Mouse (Mus musculus): ENCODE data around the gene Spc24. TPM values are rescaled to one million over a fixed set of nuclear protein-coding genes. Genes with fewer than 3 reads are reported as not detected.

Gene Spc24
- polyA plus RNA-seq, 1 experiment from 2014 or later, result 119 TPM

DNA sequence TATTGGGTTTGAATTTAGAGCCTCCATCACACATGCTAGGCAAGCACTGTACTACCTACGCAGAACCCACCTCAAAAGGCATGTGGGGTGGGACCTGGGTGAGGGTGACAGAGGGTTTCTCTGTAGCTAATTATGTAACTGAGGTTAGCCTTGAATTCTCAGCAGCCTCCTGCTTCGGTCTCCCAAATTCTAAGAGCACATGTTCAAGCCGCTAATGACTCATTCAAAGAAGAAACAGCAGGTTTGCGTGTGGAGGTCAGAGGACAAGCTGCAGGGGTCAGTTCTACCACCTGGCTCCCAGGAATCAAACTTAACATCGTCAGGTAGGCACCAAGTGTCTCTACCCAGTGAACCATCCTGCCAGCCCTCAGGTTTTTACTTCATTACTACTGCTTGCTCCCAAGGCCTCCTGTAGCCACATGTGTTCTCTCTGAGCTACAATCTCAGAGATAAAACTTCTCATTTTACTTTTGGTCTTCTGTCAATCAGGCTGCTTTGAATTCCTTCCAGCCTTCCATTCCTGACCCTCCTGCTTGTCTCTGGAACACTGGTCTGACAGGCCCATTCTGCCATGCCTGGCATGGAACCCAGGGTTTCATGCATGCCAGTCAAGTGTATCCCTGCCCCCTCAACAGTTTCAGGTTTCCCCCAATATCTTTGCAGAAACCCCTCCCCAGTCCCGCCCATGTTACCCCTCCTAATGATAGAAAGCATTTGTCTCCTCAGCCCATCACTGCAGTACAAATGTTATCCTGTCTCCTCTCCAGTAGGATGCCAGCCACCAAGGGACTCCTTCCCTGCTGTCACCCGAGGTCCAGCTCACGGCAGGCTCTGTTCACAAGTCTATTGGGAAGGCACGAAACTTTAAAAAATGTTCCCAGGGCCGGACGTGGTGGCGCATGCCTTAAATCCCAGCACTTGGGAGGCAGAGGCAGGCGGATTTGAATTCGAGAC is 1.2 kb downstream of the Spc24 start:
- WGBS, result 52% methylated on average over 14 of the region's 14 CpGs
- Histone ChIP-seq H3K27me3 (replicated peaks) (no peaks in the 10 kb centered on the region), H3K4me2 (peak overlapping the region; percentile 62), H3K4me3 (replicated peaks) (peak overlapping the region; percentile 95), H3K27ac (0 out of 2 replicates have a peak overlapping the region, but pooled peaks have one; percentile 11), H3K9me3 (no peaks in the 10 kb centered on the region), H3K36me3 (peaks cover 16% of the 10 kb centered on the region; the same call in 1 of the 2 replicates), H3K9ac (no peak overlapping the region), H3K4me1 (peaks cover 20% of the 10 kb centered on the region)
- no peak for ATAC-seq (ENCODE audit: insufficient read depth, low FRiP score, low read depth)

- H3K9me3 ChIP-seq, result no peaks in the 10 kb centered on the region
- peaks cover 16% of the 10 kb centered on the region; the same call in 1 of the 2 replicates for H3K36me3 ChIP-seq
- H3K9ac ChIP-seq, result no peak overlapping the region
- H3K27me3 ChIP-seq (replicated peaks), result no peaks in the 10 kb centered on the region
- H3K4me3 ChIP-seq (replicated peaks), result no peak overlapping the region
- ATAC-seq (ENCODE audit: insufficient read depth, low FRiP score, low read depth), result no peak
- WGBS, result 68% methylated on average over 13 of the region's 13 CpGs
- H3K4me2 ChIP-seq, result no peak overlapping the region
- H3K4me1 ChIP-seq, result peaks cover 24% of the 10 kb centered on the region
- no peak overlapping the region for H3K27ac ChIP-seq
Measured at GRCm38 (mm10) chr9:21754516-21755321, 5.4 kb downstream of the Spc24 start.

DNA sequence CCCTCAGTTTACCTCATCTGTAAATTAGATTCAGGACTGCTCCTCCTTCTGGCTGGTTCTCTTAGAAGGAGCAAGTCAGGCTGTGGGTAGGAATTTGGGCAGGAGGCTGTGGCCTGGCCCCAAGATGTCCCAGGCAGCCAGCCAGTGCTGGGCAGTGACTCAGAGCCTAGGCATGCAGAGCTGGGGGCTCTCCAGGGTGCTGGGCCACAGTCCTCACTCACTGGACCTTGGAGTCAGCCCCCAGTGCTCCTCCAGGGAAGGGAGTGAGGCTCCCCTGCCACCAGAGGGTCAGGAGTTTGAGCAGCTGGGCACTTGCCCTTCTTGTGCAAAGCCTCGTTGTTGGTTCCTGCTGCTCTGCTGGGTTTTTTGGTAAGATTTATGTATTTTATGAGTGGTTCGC is 6.1 kb downstream of the Spc24 start:
- 63% methylated on average over 2 of the region's 2 CpGs for WGBS
- Histone ChIP-seq H3K4me1 (peaks cover 21% of the 10 kb centered on the region), H3K4me3 (replicated peaks) (no peak overlapping the region), H3K36me3 (peaks cover 21% of the 10 kb centered on the region; the same call in 1 of the 2 replicates), H3K27ac (peak overlapping the region; percentile 31), H3K9me3 (no peaks in the 10 kb centered on the region), H3K27me3 (replicated peaks) (no peaks in the 10 kb centered on the region), H3K9ac (no peak overlapping the region), H3K4me2 (no peak overlapping the region)
- ATAC-seq (ENCODE audit: insufficient read depth, low FRiP score, low read depth), result 0 out of 2 replicates have a peak, but pooled peaks have one; percentile 29

- Histone ChIP-seq H3K27ac (peak overlapping the region; percentile 71; the same call in 1 of the 2 replicates), H3K4me3 (replicated peaks) (no peak overlapping the region), H3K4me1 (peaks cover 17% of the 10 kb centered on the region), H3K9me3 (no peaks in the 10 kb centered on the region), H3K4me2 (no peak overlapping the region), H3K36me3 (peaks cover 26% of the 10 kb centered on the region; the same call in 1 of the 2 replicates), H3K27me3 (replicated peaks) (no peaks in the 10 kb centered on the region), H3K9ac (no peak overlapping the region; the same call in 1 of the 2 replicates)
- ATAC-seq (ENCODE audit: insufficient read depth, low FRiP score, low read depth), result no peak; the same call in 1 of the 2 replicates
- 45% methylated on average over 10 of the region's 10 CpGs for WGBS
Measured at GRCm38 (mm10) chr9:21752252-21752792, 7.8 kb downstream of the Spc24 start.

DNA sequence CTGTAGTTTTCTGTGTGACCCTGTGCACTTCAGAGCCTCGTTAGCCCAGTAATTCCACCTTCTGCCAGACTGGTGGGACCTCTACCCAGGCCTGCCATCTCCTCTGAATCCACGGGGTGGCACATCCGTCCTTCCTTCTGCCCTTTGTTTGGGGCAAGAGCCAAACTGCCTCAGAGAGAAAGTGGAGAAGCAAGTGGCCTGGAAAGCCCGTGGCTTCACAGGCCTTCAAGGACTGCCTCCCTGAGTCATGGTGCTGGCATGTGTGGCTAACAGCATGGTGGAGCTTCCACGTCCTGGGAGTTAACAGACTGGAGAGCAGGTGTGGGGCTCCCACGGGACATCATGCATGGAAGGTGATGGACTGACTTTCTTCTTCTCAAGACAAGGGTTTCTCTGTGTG is 8.8 kb downstream of the Spc24 start:
- WGBS, result 64% methylated on average over 6 of the region's 6 CpGs
- no peak for ATAC-seq (ENCODE audit: insufficient read depth, low FRiP score, low read depth)
- peaks cover 28% of the 10 kb centered on the region for H3K36me3 ChIP-seq
- H3K9ac ChIP-seq, result no peak overlapping the region
- H3K27ac ChIP-seq, result no peak overlapping the region
- H3K4me1 ChIP-seq, result peaks cover 17% of the 10 kb centered on the region
- no peaks in the 10 kb centered on the region for H3K9me3 ChIP-seq
- H3K4me2 ChIP-seq, result no peak overlapping the region
- no peaks in the 10 kb centered on the region for H3K27me3 ChIP-seq (replicated peaks)
- no peak overlapping the region for H3K4me3 ChIP-seq (replicated peaks)

DNA sequence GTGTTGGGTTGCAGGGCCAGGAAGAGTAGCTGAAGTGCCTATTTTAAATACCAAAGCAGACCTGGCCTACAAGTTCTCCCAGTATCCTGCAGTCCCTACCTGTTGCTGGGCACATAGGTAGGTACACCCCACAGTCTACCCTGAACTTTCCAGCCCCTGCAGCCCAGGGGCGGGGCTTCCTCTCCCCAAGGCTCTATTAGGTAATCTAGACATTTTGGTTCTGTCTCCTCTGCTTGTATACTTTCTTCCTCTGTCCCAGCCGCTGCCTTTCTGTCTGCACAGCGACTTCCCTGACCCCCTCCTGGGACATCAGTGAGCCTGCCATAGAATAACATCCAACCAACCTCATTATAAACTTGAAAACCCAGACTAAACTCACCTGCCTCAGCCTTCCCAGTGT is 9.7 kb downstream of the Spc24 start:
- no peak overlapping the region; the same call in 1 of the 2 replicates for H3K27ac ChIP-seq
- ATAC-seq (ENCODE audit: insufficient read depth, low FRiP score, low read depth), result no peak
- peaks cover 30% of the 10 kb centered on the region for H3K36me3 ChIP-seq
- whole genome bisulfite sequencing, result 79% methylated on average over 3 of the region's 3 CpGs
- no peaks in the 10 kb centered on the region for H3K27me3 ChIP-seq (replicated peaks)
- no peak overlapping the region for H3K9ac ChIP-seq
- no peak overlapping the region for H3K4me3 ChIP-seq (replicated peaks)
- no peak overlapping the region for H3K4me2 ChIP-seq
- no peaks in the 10 kb centered on the region for H3K9me3 ChIP-seq
- peaks cover 17% of the 10 kb centered on the region for H3K4me1 ChIP-seq

GRCm38 (mm10) chr9:21749382-21750118 is 10.6 kb downstream of the Spc24 start:
- Histone ChIP-seq H3K9me3 (no peaks in the 10 kb centered on the region), H3K27ac (no peak overlapping the region), H3K4me1 (peaks cover 17% of the 10 kb centered on the region), H3K4me3 (replicated peaks) (no peak overlapping the region), H3K36me3 (peaks cover 38% of the 10 kb centered on the region), H3K27me3 (replicated peaks) (no peaks in the 10 kb centered on the region), H3K9ac (no peak overlapping the region), H3K4me2 (no peak overlapping the region)
- ATAC-seq (ENCODE audit: insufficient read depth, low FRiP score, low read depth), result no peak
- 81% methylated on average over 6 of the region's 6 CpGs for WGBS

DNA sequence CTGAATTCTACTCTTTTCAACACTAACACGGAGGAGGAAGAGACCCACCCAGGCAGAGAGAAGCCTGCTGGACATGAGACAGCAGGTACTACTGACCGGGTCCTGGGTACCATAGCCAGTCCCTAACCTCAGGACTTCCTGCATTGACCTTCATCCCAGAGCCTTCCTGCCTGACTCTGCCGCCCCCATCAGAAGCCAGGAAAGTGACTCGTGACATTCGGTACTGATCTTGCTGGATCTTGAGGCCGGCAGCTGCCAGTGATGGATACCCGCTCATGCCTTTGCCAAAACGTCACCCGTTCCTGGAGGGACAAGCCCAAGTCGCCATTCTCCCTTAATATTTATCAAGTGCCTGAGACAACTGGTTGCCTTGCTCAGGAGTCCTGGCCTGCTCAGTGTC is 11.6 kb downstream of the Spc24 start:
- peaks cover 48% of the 10 kb centered on the region for H3K36me3 ChIP-seq

DNA sequence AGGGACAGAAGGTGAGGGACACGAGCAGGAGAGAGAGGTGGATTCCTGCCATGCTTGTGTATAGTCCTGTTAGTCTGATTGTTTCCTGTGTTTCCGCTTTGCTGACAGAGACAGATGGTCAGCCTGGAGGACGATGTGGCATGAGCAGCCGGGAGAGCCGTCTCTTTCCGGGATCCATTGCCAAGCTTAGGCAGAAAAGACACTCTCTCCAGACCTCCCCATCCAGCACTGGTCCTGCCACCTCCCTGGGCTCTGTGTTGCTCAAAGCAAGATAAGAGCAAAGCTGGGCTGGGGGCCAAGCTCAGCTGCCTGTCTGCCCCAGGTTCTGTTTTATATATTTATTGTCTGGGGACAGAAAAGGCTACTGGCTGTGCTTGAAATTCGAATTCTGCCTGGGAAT is 12.1 kb downstream of the Spc24 start:
- peak; percentile 15; the same call in 1 of the 2 replicates for ATAC-seq (ENCODE audit: insufficient read depth, low FRiP score, low read depth)
- Histone ChIP-seq H3K9me3 (no peaks in the 10 kb centered on the region), H3K27ac (peak overlapping the region; percentile 54), H3K4me2 (no peak overlapping the region), H3K9ac (no peak overlapping the region), H3K36me3 (peaks cover 48% of the 10 kb centered on the region), H3K4me3 (replicated peaks) (no peak overlapping the region), H3K27me3 (replicated peaks) (no peaks in the 10 kb centered on the region), H3K4me1 (peaks cover 7% of the 10 kb centered on the region)
- WGBS, result 32% methylated on average over 7 of the region's 7 CpGs

More for the DNA sequence above, 11.6 kb downstream of the Spc24 start:
- 79% methylated on average over 10 of the region's 10 CpGs for WGBS
- peaks cover 9% of the 10 kb centered on the region for H3K4me1 ChIP-seq
- no peaks in the 10 kb centered on the region for H3K27me3 ChIP-seq (replicated peaks)
- no peaks in the 10 kb centered on the region for H3K9me3 ChIP-seq
- H3K9ac ChIP-seq, result no peak overlapping the region
- no peak for ATAC-seq (ENCODE audit: insufficient read depth, low FRiP score, low read depth)
- no peak overlapping the region for H3K4me3 ChIP-seq (replicated peaks)
- no peak overlapping the region for H3K4me2 ChIP-seq
- peak overlapping the region; percentile 18; the same call in 1 of the 2 replicates for H3K27ac ChIP-seq

DNA sequence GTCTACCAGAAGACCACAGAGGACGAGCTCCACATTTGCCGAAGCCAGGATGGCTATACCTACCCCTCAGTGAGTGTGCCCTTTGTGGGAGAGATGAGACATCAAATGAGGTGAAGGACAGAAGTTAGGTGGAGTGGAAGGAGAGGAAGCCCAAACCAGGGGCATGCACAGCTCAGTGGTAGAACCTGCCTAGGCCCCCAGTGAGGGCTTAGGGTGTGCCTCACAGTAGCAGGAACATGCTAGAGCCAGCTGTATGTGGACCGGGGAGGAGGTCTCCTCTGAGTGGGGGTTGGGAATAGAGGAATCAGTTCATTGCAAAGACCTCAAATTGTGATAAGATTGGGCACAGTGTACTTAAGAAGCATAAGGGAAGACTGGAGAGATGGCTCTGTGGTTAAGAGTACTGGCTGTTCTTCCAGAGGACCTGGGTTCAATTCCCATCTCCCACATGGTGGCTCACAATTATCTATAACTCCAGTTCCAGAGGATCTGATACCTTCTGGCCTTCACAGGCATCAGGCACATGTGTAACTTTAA is 12.8 kb downstream of the Spc24 start:
- 79% methylated on average over 3 of the region's 3 CpGs for WGBS
- Histone ChIP-seq H3K36me3 (peaks cover 55% of the 10 kb centered on the region), H3K4me3 (replicated peaks) (no peak overlapping the region), H3K4me1 (peaks cover 5% of the 10 kb centered on the region), H3K4me2 (no peak overlapping the region), H3K27me3 (replicated peaks) (no peaks in the 10 kb centered on the region), H3K9ac (no peak overlapping the region), H3K9me3 (no peaks in the 10 kb centered on the region), H3K27ac (no peak overlapping the region)
- no peak for ATAC-seq (ENCODE audit: insufficient read depth, low FRiP score, low read depth)

GRCm38 (mm10) chr9:21741514-21741913 is 18.6 kb downstream of the Spc24 start:
- ATAC-seq (ENCODE audit: insufficient read depth, low FRiP score, low read depth), result no peak
- Histone ChIP-seq H3K4me1 (no peaks in the 10 kb centered on the region), H3K9ac (no peak overlapping the region), H3K36me3 (peaks cover 80% of the 10 kb centered on the region), H3K9me3 (no peaks in the 10 kb centered on the region), H3K27ac (no peak overlapping the region), H3K4me2 (no peak overlapping the region), H3K4me3 (replicated peaks) (no peak overlapping the region), H3K27me3 (replicated peaks) (no peaks in the 10 kb centered on the region)
- 96% methylated on average over 11 of the region's 11 CpGs for WGBS

Measured in stomach, embryonic 15.5 days (tissue).